Mouse (Mus musculus): ENCODE results near the gene Tceal5. TPM values are rescaled to one million over a fixed set of nuclear protein-coding genes. Genes with fewer than 3 reads are reported as not detected.

Tceal5 gene
- 0.58 and 2.3 TPM in 2 replicates for polyA plus RNA-seq (2012; ENCODE audit: insufficient read depth, low replicate concordance)

GRCm38 (mm10) chrX:136203664-136204066 lies at the start of gene Tceal5:
Tceal5 (minus strand) TSS chrX:136203876.
- TF ChIP-seq FLI1 (IDR thresholded peaks at IDR 0.05; ENCODE audit: low read length) (no peak), GATA1 (IDR thresholded peaks at IDR 0.05; ENCODE audit: borderline replicate concordance, low read length) (no peak)
- H3K9me3 ChIP-seq = no peaks in the 10 kb centered on the region
- H3K36me3 ChIP-seq (replicated peaks; ENCODE audit: low read length) = no peaks in the 10 kb centered on the region
- H3K27me3 ChIP-seq (replicated peaks) = peaks cover 12% of the 10 kb centered on the region
- H3K4me1 ChIP-seq = no peaks in the 10 kb centered on the region
- no peak within 1 kb of the TSS for H3K4me3 ChIP-seq (replicated peaks)

- no peaks in the 10 kb centered on the region for H3K4me1 ChIP-seq
- H3K27me3 ChIP-seq (replicated peaks) = peaks cover 2% of the 10 kb centered on the region
- no peak for TF ChIP-seq FLI1 (IDR thresholded peaks at IDR 0.05; ENCODE audit: low read length)
- no peaks in the 10 kb centered on the region for H3K9me3 ChIP-seq
- H3K36me3 ChIP-seq (replicated peaks; ENCODE audit: low read length) = peaks cover 8% of the 10 kb centered on the region
- H3K4me3 ChIP-seq (replicated peaks) = no peak overlapping the region
Measured at GRCm38 (mm10) chrX:136252023-136252729, 48.5 kb upstream of the Tceal5 start.

- H3K4me3 ChIP-seq (replicated peaks) = no peak overlapping the region
- H3K36me3 ChIP-seq (replicated peaks; ENCODE audit: low read length) = peaks cover 8% of the 10 kb centered on the region
- no peaks in the 10 kb centered on the region for H3K27me3 ChIP-seq (replicated peaks)
- H3K9me3 ChIP-seq = no peaks in the 10 kb centered on the region
- H3K4me1 ChIP-seq = no peaks in the 10 kb centered on the region; the same call in 1 of the 2 replicates
- TF ChIP-seq GATA1 (IDR thresholded peaks at IDR 0.05; ENCODE audit: borderline replicate concordance, low read length) = no peak
- TF ChIP-seq FLI1 (IDR thresholded peaks at IDR 0.05; ENCODE audit: low read length) = no peak
Measured at GRCm38 (mm10) chrX:136249671-136250070, 46.0 kb upstream of the Tceal5 start.

GRCm38 (mm10) chrX:136248811-136249210 lies 45.1 kb upstream of the Tceal5 start:
- no peak for TF ChIP-seq FLI1 (IDR thresholded peaks at IDR 0.05; ENCODE audit: low read length)
- TF ChIP-seq GATA1 (IDR thresholded peaks at IDR 0.05; ENCODE audit: borderline replicate concordance, low read length) = no peak
- H3K36me3 ChIP-seq (replicated peaks; ENCODE audit: low read length) = peaks cover 8% of the 10 kb centered on the region
- H3K9me3 ChIP-seq = no peaks in the 10 kb centered on the region
- H3K4me1 ChIP-seq = no peaks in the 10 kb centered on the region; the same call in 1 of the 2 replicates
- H3K27me3 ChIP-seq (replicated peaks) = no peaks in the 10 kb centered on the region
- no peak overlapping the region for H3K4me3 ChIP-seq (replicated peaks)

GRCm38 (mm10) chrX:136245521-136246071 lies 41.9 kb upstream of the Tceal5 start:
- Histone ChIP-seq H3K9me3 (no peaks in the 10 kb centered on the region), H3K27me3 (replicated peaks) (peaks cover 3% of the 10 kb centered on the region), H3K4me3 (replicated peaks) (peak overlapping the region; percentile 92), H3K4me1 (no peaks in the 10 kb centered on the region; the same call in 1 of the 2 replicates), H3K36me3 (replicated peaks; ENCODE audit: low read length) (peaks cover 8% of the 10 kb centered on the region)
- TF ChIP-seq GATA1 (IDR thresholded peaks at IDR 0.05; ENCODE audit: borderline replicate concordance, low read length) (no peak), FLI1 (IDR thresholded peaks at IDR 0.05; ENCODE audit: low read length) (no peak)

- H3K36me3 ChIP-seq (replicated peaks; ENCODE audit: low read length) = peaks cover 8% of the 10 kb centered on the region
- H3K27me3 ChIP-seq (replicated peaks) = peaks cover 3% of the 10 kb centered on the region
- no peak for TF ChIP-seq GATA1 (IDR thresholded peaks at IDR 0.05; ENCODE audit: borderline replicate concordance, low read length)
- no peak for TF ChIP-seq FLI1 (IDR thresholded peaks at IDR 0.05; ENCODE audit: low read length)
- no peaks in the 10 kb centered on the region; the same call in 1 of the 2 replicates for H3K4me1 ChIP-seq
- H3K9me3 ChIP-seq = no peaks in the 10 kb centered on the region
- H3K4me3 ChIP-seq (replicated peaks) = peak within 1 kb of the TSS; percentile 92
Measured at GRCm38 (mm10) chrX:136244574-136245229, 41.0 kb upstream of the Tceal5 start, which contains the start of gene Tceal9. Tceal9 (plus strand) TSS chrX:136245079.

GRCm38 (mm10) chrX:136243181-136243580 lies 39.5 kb upstream of the Tceal5 start:
- Histone ChIP-seq H3K4me1 (no peaks in the 10 kb centered on the region; the same call in 1 of the 2 replicates), H3K9me3 (no peaks in the 10 kb centered on the region), H3K27me3 (replicated peaks) (peaks cover 3% of the 10 kb centered on the region), H3K36me3 (replicated peaks; ENCODE audit: low read length) (peaks cover 8% of the 10 kb centered on the region), H3K4me3 (replicated peaks) (no peak overlapping the region)
- TF ChIP-seq GATA1 (IDR thresholded peaks at IDR 0.05; ENCODE audit: borderline replicate concordance, low read length) (no peak), FLI1 (IDR thresholded peaks at IDR 0.05; ENCODE audit: low read length) (no peak)

GRCm38 (mm10) chrX:136238118-136238517 lies 34.4 kb upstream of the Tceal5 start:
- TF ChIP-seq FLI1 (IDR thresholded peaks at IDR 0.05; ENCODE audit: low read length) (no peak), GATA1 (IDR thresholded peaks at IDR 0.05; ENCODE audit: borderline replicate concordance, low read length) (no peak)
- H3K27me3 ChIP-seq (replicated peaks) = peaks cover 7% of the 10 kb centered on the region
- H3K4me3 ChIP-seq (replicated peaks) = no peak overlapping the region
- no peaks in the 10 kb centered on the region for H3K9me3 ChIP-seq
- H3K36me3 ChIP-seq (replicated peaks; ENCODE audit: low read length) = no peaks in the 10 kb centered on the region
- no peaks in the 10 kb centered on the region for H3K4me1 ChIP-seq

GRCm38 (mm10) chrX:136227768-136228167 lies 24.1 kb upstream of the Tceal5 start:
- Histone ChIP-seq H3K36me3 (replicated peaks; ENCODE audit: low read length) (no peaks in the 10 kb centered on the region), H3K9me3 (no peaks in the 10 kb centered on the region), H3K27me3 (replicated peaks) (peaks cover 11% of the 10 kb centered on the region), H3K4me1 (no peaks in the 10 kb centered on the region), H3K4me3 (replicated peaks) (no peak overlapping the region)
- TF ChIP-seq FLI1 (IDR thresholded peaks at IDR 0.05; ENCODE audit: low read length) = no peak
- no peak for TF ChIP-seq GATA1 (IDR thresholded peaks at IDR 0.05; ENCODE audit: borderline replicate concordance, low read length)

- Histone ChIP-seq H3K9me3 (no peaks in the 10 kb centered on the region), H3K4me1 (no peaks in the 10 kb centered on the region), H3K27me3 (replicated peaks) (peaks cover 17% of the 10 kb centered on the region), H3K36me3 (replicated peaks; ENCODE audit: low read length) (no peaks in the 10 kb centered on the region), H3K4me3 (replicated peaks) (no peak overlapping the region)
- TF ChIP-seq FLI1 (IDR thresholded peaks at IDR 0.05; ENCODE audit: low read length) (no peak), GATA1 (IDR thresholded peaks at IDR 0.05; ENCODE audit: borderline replicate concordance, low read length) (no peak)
Measured at GRCm38 (mm10) chrX:136223714-136224113, 20.0 kb upstream of the Tceal5 start.

All from megakaryocyte, embryonic 14.5 days (primary cell).